Mouse (Mus musculus) midbrain, embryonic 12.5 days (tissue): ENCODE data around the gene Cdkal1. TPM values are rescaled to one million over a fixed set of nuclear protein-coding genes. Genes with fewer than 3 reads are reported as not detected.
A peak's percentile ranks its signal among the peaks of the same experiment; 100 is the strongest.

Experiments used
- ATAC-seq: fragments of 200-750 bp; cut with Nextera tagmentation; 2 replicates; pipeline ENCODE4 v1.8.0; 2017; ENCODE audit warnings: low read depth, moderate TSS enrichment, moderate library complexity; ENCODE audit not compliant: low FRiP score
- H3K27ac ChIP-seq: fragments of 300-500 bp; sonication (generic); replicated peaks from 2 replicates; pipeline ENCODE4 v1.5.1; 2016; ENCODE audit warnings: mild to moderate bottlenecking
- H3K27me3 ChIP-seq: fragments of 300-500 bp; sonication (generic); 2 replicates; pipeline ENCODE4 v1.6.1; 2016; ENCODE audit warnings: mild to moderate bottlenecking
- H3K36me3 ChIP-seq: fragments of 300-500 bp; sonication (generic); 2 replicates; pipeline ENCODE4 v1.6.1; 2016
- H3K4me1 ChIP-seq: fragments of 300-500 bp; sonication (generic); 2 replicates; pipeline ENCODE4 v1.6.1; 2016
- H3K4me2 ChIP-seq: fragments of 300-500 bp; sonication (generic); replicated peaks from 2 replicates; pipeline ENCODE4 v1.6.1; 2016; ENCODE audit warnings: mild to moderate bottlenecking, moderate library complexity
- H3K4me3 ChIP-seq: fragments of 300-500 bp; sonication (generic); 2 replicates; pipeline ENCODE4 v1.5.1; 2016; ENCODE audit warnings: mild to moderate bottlenecking
- H3K9ac ChIP-seq: fragments of 300-500 bp; sonication (generic); replicated peaks from 2 replicates; pipeline ENCODE4 v1.6.1; 2016; ENCODE audit warnings: mild to moderate bottlenecking, moderate library complexity
- H3K9me3 ChIP-seq: fragments of 300-500 bp; sonication (generic); 2 replicates; pipeline ENCODE4 v1.6.1; 2016; ENCODE audit warnings: mild to moderate bottlenecking
- WGBS: fragments of 180-500 bp; shearing (Covaris S2); methylation state at CpG from one replicate; pipeline ENCODE4 v1.1.7; 2016; 5-methylcytosine and 5-hydroxymethylcytosine counted together
- polyA plus RNA-seq: library from polyadenylated mRNA; unstranded; fragments of >200 nt; fragmentation: Nextera tagmentation; extraction: Ambion mirVana; gene quantifications from 2 replicates; pipeline ENCODE4 v1.2.1, GENCODE M21; 2016

Cdkal1 gene
- polyA plus RNA-seq, 1 experiment from 2014 or later: 33.3 TPM

DNA sequence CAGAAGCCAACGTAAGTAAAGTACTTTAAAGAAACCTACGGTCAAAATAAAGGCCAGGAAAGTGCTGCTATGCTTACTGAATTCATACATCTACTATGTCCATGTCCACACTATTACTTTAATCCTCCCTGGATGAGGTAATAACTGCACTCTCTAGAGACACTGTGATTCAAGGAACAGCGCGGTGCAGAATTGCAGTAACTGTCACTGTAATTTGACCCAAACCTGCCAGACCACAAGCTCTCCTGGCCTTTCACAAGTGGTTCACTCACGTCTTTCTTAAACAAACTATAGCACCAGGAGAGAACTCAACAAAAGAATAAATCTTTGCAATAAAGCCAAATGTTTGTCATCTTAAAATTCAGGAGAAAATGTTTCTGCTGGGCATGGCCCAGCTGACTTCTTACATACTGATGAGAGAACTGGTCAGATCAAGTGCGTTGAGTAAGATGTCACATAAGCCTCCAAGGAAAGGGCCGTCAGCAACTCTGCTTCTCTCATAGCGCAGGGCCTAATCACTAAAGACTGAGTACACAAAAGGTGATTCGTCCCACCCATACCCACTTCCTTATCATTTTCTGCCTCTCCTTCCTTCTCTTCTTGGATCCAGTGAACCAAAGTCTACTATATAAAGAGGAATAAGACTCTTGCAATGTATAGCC, 504.3 kb downstream of the Cdkal1 start:
- Histone ChIP-seq H3K27ac (no peak overlapping the region), H3K9ac (no peak overlapping the region), H3K36me3 (peaks cover 10% of the 10 kb centered on the region), H3K27me3 (no peaks in the 10 kb centered on the region), H3K4me2 (no peak overlapping the region), H3K4me3 (no peak overlapping the region), H3K4me1 (peaks cover 22% of the 10 kb centered on the region), H3K9me3 (no peaks in the 10 kb centered on the region)
- ATAC-seq: no peak
- WGBS: 85% methylated on average over 9 of the region's 9 CpGs

DNA sequence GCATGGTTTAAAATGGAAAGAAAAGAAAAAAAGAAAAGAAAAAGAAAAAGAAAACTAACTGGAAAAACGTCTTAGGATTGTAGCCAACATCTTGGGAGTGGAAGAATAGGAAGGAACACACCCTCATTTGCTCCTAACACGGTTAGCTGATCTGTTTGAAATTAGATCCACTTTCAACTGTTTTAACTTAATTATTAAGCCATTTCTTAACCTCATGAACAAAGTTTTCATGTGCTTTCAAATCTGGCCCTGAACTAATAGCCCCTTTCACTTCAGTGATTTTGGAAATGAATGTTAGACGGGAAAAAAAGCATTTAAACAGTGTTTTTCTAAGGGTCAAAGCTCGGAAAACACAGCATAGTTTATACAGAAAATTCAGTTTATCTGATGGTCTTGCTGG, 505.5 kb downstream of the Cdkal1 start:
- H3K9me3 ChIP-seq: no peaks in the 10 kb centered on the region
- no peak overlapping the region for H3K4me2 ChIP-seq
- H3K36me3 ChIP-seq: peaks cover 10% of the 10 kb centered on the region
- no peak overlapping the region for H3K4me3 ChIP-seq
- ATAC-seq: no peak
- H3K27me3 ChIP-seq: no peaks in the 10 kb centered on the region
- no peak overlapping the region for H3K9ac ChIP-seq
- H3K27ac ChIP-seq: no peak overlapping the region
- 71% methylated on average over 4 of the region's 4 CpGs for WGBS
- peaks cover 11% of the 10 kb centered on the region for H3K4me1 ChIP-seq

DNA sequence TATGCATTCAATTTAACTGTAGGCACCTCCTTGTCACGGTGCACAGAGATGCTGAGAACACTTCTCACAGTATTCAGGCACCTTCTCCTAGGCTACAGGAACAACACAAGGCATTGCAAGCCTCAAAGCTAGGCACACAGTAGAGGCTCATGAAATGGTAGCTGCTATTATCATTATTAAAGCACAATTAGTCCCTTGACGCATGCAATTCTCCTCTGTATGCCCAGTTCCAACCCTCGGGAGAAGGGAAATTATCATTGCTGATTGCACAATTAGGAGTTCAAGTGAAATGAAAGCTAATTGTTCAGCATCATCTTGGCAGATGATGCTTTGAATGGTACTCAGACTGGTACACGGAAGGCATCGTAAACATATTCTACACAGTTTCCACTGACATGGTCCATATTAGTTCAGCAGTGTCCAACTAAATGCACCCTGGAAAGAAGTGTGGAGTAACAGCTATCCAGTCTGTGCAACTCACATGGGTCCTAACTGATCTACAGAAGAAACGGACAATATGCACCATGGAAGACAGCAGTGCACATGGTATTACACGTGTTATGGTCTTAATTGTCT, 506.0 kb downstream of the Cdkal1 start:
- H3K27me3 ChIP-seq: no peaks in the 10 kb centered on the region
- H3K4me3 ChIP-seq: no peak overlapping the region
- ATAC-seq: no peak
- no peak overlapping the region for H3K9ac ChIP-seq
- no peaks in the 10 kb centered on the region for H3K9me3 ChIP-seq
- WGBS: 81% methylated on average over 7 of the region's 7 CpGs
- peaks cover 9% of the 10 kb centered on the region for H3K4me1 ChIP-seq
- H3K4me2 ChIP-seq: no peak overlapping the region
- peaks cover 10% of the 10 kb centered on the region for H3K36me3 ChIP-seq
- no peak overlapping the region for H3K27ac ChIP-seq

DNA sequence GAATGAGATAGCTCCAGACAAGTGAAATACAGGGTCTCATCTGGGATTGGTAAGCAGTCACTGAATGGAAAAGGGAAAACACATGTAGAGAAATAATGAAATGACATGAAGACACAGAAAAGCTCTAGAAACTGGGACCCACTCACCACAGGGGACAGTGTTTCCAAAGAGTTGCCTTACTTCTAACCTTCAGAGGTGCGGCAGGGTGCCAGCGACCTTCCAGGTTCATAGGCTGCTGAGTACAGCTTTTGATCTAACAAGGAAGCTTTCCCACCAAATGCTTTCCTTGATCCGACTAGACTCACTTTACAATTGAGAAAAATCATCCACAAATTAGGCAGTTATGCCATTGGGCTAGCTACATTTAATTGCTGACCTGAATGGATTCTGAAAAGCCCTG, 507.1 kb downstream of the Cdkal1 start:
- H3K9me3 ChIP-seq: no peaks in the 10 kb centered on the region
- H3K36me3 ChIP-seq: peaks cover 10% of the 10 kb centered on the region
- no peaks in the 10 kb centered on the region for H3K27me3 ChIP-seq
- H3K4me3 ChIP-seq: no peak overlapping the region
- no peak for ATAC-seq
- WGBS: 93% methylated on average over 3 of the region's 3 CpGs
- no peak overlapping the region for H3K9ac ChIP-seq
- H3K4me1 ChIP-seq: peaks cover 9% of the 10 kb centered on the region
- no peak overlapping the region for H3K27ac ChIP-seq
- H3K4me2 ChIP-seq: no peak overlapping the region

DNA sequence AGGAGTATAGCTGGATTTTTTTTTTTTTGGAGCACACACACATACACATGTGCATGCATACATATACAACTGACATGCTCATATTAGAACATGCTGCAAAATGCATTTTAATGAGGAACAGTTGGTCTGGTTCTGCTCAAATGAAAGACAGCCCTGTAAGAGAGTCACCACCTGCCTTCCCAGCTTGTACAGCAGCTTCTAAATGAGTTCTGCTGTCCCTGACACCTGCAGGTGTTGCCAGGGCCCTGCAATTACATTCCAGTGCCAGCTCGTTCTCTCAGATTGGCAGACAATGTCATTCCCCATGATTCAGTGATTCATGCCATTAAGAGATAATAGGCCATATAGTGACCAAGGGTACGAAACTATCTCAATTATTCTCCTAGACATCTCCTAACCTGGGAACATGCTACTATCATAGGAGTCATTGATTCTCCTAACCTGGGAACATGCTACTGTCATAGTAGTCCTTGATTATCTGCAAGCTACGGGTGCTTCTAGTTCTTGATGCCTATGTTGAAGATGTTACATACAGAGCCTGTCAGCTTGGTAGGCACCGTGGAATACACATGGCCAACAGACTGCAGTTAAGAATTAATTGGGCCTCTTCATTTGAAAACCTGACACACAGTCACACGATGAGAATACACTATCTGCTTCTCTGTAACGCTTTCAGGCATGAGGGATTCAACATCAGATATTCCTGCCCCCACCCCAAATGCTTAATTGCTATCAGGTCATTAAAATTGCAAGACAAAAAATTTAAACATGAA, 522.6 kb downstream of the Cdkal1 start:
- Histone ChIP-seq H3K27me3 (no peaks in the 10 kb centered on the region), H3K36me3 (no peaks in the 10 kb centered on the region; the same call in 1 of the 2 replicates), H3K4me3 (no peak overlapping the region), H3K4me1 (no peaks in the 10 kb centered on the region), H3K9ac (no peak overlapping the region), H3K27ac (no peak overlapping the region), H3K4me2 (no peak overlapping the region), H3K9me3 (no peaks in the 10 kb centered on the region)
- 91% methylated on average over 6 of the region's 6 CpGs for WGBS
- ATAC-seq: no peak

DNA sequence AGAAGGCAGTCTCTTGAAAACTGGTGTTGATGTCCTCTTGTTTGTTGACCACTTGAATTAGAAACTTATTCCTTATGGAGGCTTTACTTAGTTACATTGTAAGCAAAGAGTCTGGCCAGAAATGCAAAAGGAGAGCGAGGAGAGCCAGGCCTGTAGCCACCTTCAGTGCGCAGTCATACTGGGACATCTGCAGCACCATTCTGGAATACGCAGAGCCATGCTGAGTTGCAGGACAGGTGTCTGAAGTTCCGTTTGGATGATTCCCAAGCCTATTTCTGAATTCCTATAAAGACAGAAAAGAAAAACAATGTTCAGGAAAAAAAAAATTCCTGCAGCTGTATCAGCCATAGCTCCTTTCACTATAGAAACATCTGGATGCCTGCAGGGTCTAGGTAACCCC, 529.5 kb downstream of the Cdkal1 start:
- Histone ChIP-seq H3K27me3 (no peaks in the 10 kb centered on the region), H3K27ac (no peak overlapping the region), H3K4me2 (no peak overlapping the region), H3K36me3 (no peaks in the 10 kb centered on the region), H3K4me1 (0 out of 2 replicates have a peak, but pooled peaks cover 6% of the 10 kb centered on the region), H3K9me3 (no peaks in the 10 kb centered on the region), H3K4me3 (no peak overlapping the region), H3K9ac (no peak overlapping the region)
- WGBS: 88% methylated on average over 4 of the region's 4 CpGs
- no peak for ATAC-seq

DNA sequence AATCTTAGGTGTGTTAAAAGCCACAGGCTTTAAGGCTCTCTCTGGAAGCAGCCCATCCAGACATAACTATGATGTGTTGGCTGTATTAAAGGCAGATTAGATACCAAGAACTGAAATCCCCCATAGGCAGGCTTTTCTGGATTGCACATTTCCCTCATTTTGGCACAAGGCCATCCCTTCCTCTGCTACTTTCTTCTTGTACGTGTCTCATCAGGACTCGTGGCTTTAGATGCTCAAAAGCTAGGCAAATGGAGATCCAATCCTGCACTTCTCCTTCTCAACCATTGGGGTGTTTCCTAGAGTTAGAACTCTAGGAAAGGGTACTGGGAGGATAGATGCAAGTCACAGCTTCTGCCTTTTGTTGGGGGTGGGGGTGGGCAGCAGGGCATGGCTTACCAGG, 535.1 kb downstream of the Cdkal1 start:
- H3K27me3 ChIP-seq: no peaks in the 10 kb centered on the region
- H3K4me1 ChIP-seq: no peaks in the 10 kb centered on the region
- no peak overlapping the region for H3K4me2 ChIP-seq
- WGBS: 73% methylated on average over 2 of the region's 2 CpGs
- no peaks in the 10 kb centered on the region for H3K36me3 ChIP-seq
- H3K9me3 ChIP-seq: no peaks in the 10 kb centered on the region
- no peak overlapping the region for H3K27ac ChIP-seq
- H3K9ac ChIP-seq: no peak overlapping the region
- no peak overlapping the region for H3K4me3 ChIP-seq
- ATAC-seq: no peak

DNA sequence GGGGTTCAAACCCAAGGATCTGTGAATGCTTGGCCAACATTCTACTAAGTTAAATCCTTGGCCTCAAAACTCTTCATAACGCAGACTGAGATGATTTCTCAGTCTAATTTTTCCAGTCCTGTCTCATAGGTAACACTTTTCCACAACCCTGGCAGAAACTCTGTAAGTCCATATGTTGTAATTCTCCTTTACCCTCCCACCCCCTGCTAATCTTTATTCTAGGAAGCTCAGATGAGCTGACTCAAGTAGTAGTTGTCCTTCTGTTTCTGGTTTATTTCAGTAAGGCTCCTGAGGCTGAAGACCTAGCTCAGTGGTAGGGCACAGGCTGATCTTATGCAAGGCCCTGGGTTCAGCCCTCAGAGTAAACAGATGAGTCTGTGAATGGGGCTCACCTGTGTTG, 537.8 kb downstream of the Cdkal1 start:
- Histone ChIP-seq H3K9me3 (no peaks in the 10 kb centered on the region), H3K4me2 (no peak overlapping the region), H3K4me1 (0 out of 2 replicates have a peak, but pooled peaks cover 5% of the 10 kb centered on the region), H3K9ac (no peak overlapping the region), H3K27me3 (no peaks in the 10 kb centered on the region), H3K27ac (no peak overlapping the region), H3K36me3 (no peaks in the 10 kb centered on the region), H3K4me3 (no peak overlapping the region)
- 91% methylated on average over 1 of the region's 1 CpGs for whole genome bisulfite sequencing
- no peak for ATAC-seq

DNA sequence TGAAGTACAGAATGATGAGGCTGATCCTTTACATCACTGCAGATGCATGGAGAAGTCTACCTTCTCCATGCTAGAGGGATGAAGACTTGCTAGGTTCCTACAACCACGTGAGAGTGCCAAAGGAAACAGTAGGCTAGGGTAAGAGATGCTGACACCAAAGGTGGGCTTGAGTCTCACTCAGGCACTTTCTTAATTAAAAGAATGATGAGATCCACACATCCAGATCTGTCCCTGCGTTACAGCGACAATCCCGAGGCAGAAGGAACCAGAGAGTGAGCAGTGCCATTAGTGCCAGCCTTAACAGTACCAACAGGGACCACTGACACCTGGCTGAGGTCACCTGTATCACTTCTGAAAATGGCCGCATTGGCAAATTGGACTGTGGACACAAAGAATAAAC, 539.2 kb downstream of the Cdkal1 start:
- 95% methylated on average over 5 of the region's 5 CpGs for WGBS
- Histone ChIP-seq H3K27ac (no peak overlapping the region), H3K36me3 (no peaks in the 10 kb centered on the region), H3K9ac (no peak overlapping the region), H3K4me2 (no peak overlapping the region), H3K4me3 (no peak overlapping the region), H3K27me3 (no peaks in the 10 kb centered on the region), H3K4me1 (peaks cover 11% of the 10 kb centered on the region; the same call in 1 of the 2 replicates), H3K9me3 (no peaks in the 10 kb centered on the region)
- no peak for ATAC-seq

DNA sequence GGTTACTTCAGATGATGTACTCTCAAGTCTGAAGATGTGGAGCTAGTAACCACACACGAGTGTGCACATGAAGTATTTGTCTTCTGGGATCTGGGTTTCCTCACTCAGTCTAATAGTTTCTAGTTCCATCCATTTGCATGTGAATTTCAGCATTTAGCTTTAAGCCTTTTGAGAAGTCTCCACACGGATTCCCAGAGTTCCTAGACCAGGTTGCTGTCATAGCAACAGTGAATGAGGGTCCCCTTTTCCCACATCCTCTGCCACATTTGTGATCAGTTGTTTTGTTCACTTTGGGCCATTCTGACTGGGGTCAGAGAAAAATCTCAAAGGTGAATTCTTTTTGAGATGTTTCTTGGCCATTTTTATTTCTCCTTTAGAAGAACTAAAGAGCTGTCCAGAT, 543.4 kb downstream of the Cdkal1 start:
- peak; percentile 57 for ATAC-seq
- no peak overlapping the region for H3K4me3 ChIP-seq
- 12% methylated on average over 2 of the region's 2 CpGs for WGBS
- H3K27ac ChIP-seq: peak overlapping the region; percentile 47; the same call in 1 of the 2 replicates
- no peak overlapping the region for H3K9ac ChIP-seq
- H3K27me3 ChIP-seq: no peaks in the 10 kb centered on the region
- no peaks in the 10 kb centered on the region for H3K9me3 ChIP-seq
- H3K4me1 ChIP-seq: peaks cover 14% of the 10 kb centered on the region; the same call in 1 of the 2 replicates
- no peaks in the 10 kb centered on the region for H3K36me3 ChIP-seq
- no peak overlapping the region for H3K4me2 ChIP-seq

DNA sequence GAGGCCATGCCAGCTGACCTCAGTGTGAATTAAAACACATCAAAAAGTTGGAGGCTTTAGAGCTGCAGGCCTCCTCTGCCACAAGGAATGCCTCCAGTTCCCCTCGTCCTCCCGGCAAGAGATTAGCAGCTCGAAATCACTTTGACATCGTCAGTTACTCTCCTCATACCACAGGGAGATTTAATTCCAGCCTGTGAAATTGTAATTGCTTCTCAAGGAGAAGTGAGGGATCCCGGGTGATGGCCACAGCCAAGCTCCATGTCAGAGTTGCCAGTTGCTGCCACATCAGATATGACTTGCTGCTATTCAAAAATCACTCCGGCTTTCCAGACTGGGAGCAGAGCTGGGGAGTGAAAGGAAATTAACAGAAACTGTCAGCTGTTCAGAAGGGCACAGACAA, 548.1 kb downstream of the Cdkal1 start:
- Histone ChIP-seq H3K9ac (no peak overlapping the region), H3K27ac (peak overlapping the region; percentile 16; the same call in 1 of the 2 replicates), H3K9me3 (no peaks in the 10 kb centered on the region), H3K36me3 (no peaks in the 10 kb centered on the region), H3K4me1 (peaks cover 10% of the 10 kb centered on the region; the same call in 1 of the 2 replicates), H3K4me2 (no peak overlapping the region), H3K4me3 (no peak overlapping the region), H3K27me3 (no peaks in the 10 kb centered on the region)
- peak; percentile 55; the same call in 1 of the 2 replicates for ATAC-seq
- 21% methylated on average over 6 of the region's 6 CpGs for WGBS

DNA sequence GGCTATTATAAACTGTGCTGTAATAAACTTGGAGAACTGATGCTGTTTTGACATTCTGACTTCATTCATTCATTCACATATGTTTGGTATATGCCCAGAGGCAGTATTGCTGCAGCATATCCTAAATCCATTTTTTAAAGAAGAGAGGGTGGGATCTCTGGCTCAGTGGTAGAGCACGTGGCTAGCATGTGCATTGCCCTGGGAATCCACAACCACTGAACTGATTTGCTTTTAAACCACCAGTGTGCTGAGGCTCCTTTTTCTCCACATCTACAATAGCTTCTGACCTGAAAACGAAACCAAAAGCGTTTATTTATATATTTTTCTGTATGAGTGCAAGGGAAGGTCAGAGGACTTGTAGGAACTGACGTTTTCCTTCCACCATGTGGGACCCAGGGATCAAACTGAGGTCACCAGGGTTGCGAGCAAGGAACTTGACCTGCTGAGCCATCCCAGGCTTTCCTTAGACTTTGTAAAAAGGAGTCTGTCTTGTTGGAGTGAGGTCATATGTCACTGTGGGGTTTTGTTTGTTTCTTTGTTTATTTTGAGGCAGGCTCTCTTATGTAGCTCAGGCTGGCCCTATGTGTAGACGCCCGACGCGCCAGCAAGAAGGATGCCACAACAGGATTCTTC, 562.8 kb downstream of the Cdkal1 start:
- H3K27ac ChIP-seq: no peak overlapping the region
- H3K9ac ChIP-seq: no peak overlapping the region
- no peaks in the 10 kb centered on the region for H3K4me1 ChIP-seq
- no peak overlapping the region for H3K4me2 ChIP-seq
- no peak overlapping the region for H3K4me3 ChIP-seq
- no peaks in the 10 kb centered on the region for H3K27me3 ChIP-seq
- ATAC-seq: no peak
- no peaks in the 10 kb centered on the region for H3K36me3 ChIP-seq
- WGBS: 83% methylated on average over 9 of the region's 9 CpGs
- H3K9me3 ChIP-seq: no peaks in the 10 kb centered on the region
